Mouse (Mus musculus) frontal cortex, adult (tissue): ENCODE measurements around the gene Has3.
"Not testable (repeated sequence)": the region's sequence is repeated elsewhere in the genome, so short reads cannot be mapped to it uniquely, and the experiment has no call there.

Source experiments
- ATAC-seq: cut with Nextera tagmentation; 2 replicates; pipeline ENCODE4 v1.9.2; 2017; ENCODE audit warnings: mild to moderate bottlenecking, moderate library complexity, mixed read lengths; ENCODE audit not compliant: low TSS enrichment

Gene Has3

GRCm38 (mm10) chr8:106887336-106888189 lies 17.5 kb downstream of the Has3 start:
- peak; percentile 91 for ATAC-seq

DNA sequence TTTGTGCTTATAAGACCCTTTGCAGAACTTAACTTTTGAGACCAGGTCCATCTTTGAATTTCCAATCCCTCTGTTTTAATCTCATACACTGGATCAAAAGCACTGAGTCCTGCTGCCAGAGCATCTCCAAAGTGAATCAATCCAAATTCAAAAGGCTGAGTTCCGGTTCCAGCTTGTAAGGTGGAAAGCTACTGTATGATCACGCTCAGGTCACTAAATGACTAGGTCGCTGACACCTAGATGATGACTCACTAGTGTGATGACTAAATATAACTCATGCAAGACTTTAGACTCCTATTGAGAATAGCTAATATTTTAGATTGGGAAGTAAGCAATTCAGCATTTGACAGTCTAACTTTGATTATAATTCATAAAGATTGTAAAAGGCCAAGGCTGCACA lies 18.8 kb downstream of the Has3 start:
- no peak for ATAC-seq

DNA sequence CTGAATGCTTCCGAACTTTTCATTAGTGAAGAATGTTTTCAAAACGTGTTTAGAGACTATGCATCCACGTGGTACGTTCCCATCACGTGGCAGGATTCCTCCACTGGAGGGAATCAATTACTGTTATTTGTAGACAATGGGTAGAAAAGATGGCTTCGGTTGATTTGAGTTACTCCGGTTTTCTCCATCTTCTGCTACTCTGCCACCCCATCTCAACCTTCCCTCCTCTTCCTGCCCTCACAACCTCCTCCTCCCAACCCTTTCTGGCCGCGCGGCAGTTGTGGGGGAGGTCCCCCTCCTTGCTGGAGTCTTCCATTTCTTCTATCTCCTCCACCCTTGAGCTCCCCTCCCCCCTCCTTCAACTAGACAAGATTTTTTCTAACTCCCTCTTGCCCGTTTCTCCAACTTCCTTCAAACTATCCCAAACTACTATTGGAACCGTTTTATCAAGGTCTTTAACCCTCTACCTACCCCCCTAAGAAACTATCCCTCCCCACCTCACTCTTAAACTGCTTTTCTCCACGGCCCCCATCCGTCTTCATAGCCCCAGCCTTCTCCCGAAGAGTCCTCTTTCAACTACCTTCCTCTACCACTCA lies 22.3 kb downstream of the Has3 start:
- ATAC-seq = no peak

DNA sequence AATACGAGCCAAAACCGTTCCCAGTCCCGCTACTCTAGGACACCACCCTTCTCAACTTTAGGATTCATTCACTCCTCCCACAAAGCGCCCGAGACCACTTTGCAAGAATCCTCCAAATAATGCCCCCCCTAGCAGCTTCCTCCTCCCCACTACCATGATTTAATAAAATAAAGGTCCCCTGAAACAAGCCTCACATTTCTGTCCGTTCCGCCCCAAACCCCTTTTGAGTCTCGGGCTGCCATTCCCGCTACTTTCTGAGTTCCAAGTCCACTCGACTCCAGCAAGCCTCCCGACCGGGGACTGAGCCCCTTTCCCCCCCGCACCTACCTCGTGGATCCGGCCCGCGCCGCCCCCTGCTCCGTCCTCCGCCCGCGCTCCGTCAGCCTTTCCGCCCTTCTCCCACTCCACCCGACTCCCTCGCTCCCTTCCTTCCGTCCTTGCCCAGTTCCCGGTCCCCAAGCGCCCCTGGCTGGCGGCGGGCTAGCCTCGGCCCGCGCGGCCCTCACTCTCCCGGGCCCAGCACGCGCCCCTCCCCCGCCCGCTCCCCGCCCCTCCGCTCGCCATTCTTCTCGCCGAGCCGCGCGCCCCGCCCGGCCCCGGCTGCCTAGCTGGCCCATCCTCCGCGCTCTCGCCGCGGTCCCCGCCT lies 22.9 kb downstream of the Has3 start:
- ATAC-seq = peak; percentile 72

DNA sequence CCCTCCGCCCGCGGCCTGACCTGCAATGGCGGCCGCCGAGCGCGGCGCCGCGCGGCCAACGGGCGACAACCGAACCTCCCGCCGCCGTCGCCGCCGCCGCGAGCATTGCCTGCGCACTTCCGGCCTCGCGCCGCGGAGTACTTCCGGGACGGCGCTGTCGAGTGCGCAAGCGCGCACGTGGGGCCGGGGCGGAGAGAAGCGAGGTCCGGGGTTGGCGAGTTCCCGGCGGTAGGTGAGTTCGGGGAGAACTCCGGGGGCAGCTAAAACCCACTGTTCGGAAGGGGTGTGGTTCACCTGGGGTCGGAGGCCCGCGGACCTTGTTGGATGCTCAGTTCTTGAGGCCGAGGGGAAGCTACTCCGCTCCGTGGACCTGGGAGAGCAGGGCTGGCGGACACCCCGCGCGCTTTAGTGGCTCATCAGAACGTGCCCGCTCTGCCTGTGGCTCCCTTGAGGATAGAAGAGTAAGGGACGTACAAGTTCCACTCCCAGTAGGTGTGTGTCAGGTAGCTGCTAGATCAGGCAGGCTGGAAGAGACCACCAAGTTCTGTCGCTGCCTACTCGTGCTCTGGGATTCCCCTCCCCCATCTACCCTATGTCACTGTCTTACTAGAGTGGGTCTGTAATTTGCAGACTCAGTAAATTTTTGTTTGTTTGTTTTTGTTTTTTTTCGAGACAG lies 23.6 kb downstream of the Has3 start, which contains the start of gene Utp4:
Utp4 (plus strand) TSS at position 156 of the 676 bp plus-strand sequence.
- peak; percentile 97 for ATAC-seq

DNA sequence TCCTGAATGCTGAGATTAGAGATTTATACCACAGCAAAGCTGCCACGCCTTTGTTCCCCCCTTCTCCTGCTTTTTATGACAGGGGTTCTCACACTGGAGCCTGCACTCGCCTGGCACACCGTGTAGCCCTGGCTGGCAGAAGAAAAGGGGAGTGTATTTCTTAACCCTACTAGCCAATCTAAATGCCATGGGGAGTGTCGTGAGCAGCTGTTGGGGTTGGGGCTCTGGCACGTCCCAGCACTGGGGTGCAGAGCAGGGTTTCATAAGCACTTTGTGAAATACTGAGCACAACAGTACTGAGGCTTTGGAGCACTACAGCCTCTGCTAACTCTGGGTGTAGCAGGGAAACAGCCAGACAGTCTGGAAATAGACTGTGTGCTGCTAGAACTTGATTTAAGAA lies 29.4 kb downstream of the Has3 start:
- no peak for ATAC-seq

DNA sequence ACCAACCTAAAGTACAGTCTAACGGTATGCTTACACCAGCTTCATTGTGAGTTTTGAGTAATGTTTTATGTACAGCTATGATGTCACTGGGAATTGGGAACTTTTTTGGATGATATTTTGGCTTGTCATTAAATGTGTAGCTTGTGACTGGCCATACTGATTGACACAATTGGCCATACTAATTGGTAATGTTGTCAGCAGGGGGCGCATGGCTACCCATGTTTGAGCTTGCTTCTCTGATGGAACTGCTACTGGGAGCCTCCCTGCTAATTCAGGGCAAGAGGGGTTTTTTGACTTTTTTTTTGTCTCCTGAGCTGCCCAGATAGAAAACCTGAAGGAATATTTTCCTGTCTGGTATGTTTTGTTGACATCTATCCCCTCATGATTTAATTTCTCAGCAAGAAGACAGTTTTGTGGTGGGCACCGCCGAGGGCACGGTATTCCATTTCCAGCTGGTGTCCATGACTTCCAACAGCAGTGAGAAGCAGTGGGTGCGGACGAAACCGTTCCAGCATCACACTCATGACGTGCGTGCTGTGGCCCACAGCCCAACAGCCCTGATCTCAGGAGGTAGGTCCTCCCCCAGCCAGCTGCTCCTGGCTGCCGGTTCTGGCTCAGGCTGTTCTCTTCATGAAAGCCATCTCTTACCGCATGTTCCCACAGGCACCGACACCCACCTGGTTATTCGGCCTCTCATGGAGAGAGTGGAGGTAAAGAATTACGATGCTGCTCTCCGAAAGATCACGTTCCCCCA lies 35.9 kb downstream of the Has3 start:
- peak; percentile 91 for ATAC-seq

DNA sequence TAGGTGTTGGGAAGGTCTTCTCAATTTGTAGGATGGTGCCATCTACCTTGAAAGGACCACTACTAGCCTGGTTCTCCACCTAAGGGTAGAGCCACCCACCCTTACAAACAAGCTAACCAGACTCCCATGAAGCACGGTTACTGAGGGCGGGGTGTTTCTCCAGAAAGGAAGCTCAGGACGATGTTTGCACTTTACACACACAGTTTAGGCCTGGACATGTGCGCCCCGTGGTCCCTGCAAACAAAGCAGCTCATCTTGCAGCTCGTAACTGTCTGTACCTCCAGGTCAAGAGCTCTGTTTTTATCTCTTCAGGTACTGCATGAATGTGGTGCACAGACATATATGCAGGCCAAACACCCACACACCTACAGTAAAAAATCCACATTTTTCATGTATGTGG lies 36.6 kb downstream of the Has3 start:
- peak; percentile 16; the same call in 1 of the 2 replicates for ATAC-seq

DNA sequence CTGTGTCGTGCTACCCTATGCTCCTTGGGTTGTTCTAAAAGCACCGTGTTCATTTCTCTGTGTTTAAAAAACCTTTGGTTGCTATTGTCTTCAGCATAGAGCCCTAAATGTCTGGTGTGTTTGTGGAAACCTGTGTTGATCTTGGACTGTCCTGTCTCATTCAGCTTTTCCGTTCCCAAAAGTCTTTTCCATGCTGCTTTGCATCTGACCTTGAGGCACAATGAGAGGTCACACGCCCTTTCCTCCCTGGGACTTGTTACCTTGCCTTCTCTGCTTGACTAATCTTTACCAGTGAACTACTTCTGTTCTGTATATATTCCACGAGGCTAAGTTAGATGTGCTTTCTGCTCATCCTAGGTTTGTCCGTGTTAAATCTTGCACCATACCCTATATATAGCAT lies 37.4 kb downstream of the Has3 start:
- no peak for ATAC-seq

DNA sequence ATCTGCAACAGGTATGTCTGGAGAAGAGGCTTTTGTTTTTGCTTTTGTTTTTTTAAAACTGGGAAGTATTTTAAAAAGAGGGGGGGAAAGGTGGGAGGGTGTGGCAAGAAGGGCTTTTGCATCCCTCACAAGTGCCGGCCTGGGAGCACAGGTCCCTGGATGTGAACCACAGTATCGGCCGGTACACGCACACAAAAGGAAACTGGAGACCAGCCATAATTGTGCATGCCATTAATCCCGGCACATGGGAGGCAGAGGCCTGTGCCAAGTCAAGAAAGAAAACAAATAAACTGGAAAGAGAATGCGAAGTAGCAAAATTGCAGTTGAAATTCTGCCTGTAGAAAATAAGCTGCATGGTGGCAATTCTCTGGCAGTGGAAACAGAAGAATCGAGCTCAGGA lies 38.2 kb downstream of the Has3 start:
- no peak for ATAC-seq

DNA sequence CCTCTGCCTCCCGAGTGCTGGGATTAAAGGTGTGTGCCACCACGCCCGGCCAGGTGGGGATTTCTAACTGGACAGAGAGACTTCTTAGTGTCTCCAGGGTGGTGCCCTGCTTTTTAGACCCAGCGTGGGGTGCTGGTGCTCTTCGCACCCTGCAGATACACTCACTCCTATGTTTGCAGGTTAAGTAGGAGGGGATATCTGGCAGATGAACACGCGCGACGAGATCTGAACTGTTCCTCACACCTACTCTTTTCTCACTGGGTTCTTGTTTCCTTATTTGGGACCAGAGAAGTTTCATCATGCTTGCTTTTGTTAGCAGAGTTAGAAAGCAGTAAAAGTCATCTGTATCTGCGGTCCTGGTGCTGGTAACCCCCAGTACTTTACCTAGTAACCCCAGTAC lies 43.6 kb downstream of the Has3 start:
- peak; percentile 88 for ATAC-seq

DNA sequence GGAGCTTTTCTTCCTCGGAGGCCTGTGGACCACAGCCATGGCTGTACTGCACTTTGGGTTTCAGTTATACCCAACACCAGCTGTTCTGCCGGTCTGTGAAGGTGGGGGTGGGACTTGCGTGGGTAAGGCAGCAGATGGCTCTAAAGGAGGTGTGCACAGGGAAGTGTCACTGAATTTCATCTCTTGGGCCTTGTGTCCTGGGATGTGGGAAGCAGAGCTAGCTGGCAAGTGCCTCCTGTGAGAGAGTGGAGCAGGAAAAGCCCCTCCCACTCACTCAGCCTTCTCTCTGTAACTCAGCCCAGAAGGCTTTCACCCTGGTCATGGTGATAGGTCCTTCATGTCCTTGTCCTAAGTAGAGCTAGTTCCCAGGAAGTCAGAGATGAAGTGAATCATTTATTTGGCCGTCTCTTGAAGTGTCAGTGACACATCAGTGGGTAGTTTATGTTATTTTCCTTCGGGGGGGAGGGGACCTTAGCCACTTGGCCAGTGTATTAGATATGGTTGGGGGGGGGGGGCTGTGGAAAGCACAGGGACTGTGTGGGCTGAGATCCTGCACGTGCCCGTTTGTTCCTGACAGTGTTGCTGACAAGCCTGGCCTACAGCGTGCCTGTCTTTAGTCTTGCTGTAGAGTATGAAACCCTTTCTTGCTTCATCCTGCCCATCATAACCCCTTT lies 49.8 kb downstream of the Has3 start:
- peak; percentile 91 for ATAC-seq

DNA sequence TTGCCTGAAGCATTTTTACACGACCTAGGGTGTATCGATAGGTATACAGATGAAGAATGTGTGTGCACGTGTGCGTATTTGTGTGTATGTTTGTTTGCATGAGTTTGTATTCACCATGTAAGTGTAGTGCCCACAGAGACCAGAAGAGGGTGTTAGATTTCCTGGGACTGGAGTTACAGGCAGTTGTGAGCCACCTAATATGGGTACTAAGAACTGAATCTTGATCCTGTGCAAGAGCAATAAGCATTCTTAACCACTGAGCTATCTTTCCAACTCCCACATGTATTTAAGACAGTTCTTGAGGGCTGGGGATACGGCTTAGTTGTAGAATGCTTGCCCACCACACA lies 50.3 kb downstream of the Has3 start:
- no peak for ATAC-seq

DNA sequence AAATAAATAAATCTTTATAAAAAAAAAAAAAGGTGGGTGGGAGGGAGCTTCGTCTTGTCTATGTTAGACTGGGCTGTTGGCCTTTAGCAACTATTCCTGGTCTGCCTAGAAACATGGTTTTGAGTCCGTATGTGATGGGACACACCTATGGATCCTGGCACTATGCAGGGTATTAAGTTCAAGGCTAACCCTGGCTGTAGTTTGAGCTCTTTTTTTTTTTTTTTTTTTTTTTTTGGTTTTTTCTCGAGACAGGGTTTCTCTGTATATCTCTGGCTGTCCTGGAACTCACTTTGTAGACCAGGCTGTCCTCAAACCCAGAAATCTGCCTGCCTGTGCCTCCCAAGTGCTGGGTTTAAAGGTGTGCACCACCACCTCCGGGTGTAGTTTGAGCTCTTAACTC lies 54.0 kb downstream of the Has3 start:
- no peak for ATAC-seq

DNA sequence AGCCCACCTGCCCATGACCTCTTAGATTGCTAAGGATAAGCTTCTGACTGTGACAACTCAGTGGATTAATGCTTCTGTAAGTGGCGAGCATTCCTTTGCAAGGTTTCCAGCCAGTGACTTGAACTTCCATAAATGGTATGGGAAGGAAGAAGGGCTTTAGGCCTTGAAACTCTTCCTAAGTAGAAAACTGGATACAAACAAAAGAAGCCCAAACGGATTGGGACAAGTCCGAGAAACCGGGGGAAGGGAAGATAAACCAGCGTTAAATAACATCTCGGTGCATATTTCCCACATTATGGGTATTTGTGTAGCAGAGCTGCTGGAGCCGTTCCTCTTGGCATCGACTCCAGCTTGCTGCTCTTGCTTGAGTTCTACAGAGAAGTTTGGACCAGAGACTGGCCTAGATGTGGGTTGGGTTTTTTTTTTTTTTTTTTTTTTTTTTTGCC lies 54.9 kb downstream of the Has3 start:
- ATAC-seq = peak; percentile 91

- ATAC-seq = no peak
These were observed 55.4 kb downstream of the Has3 start for GRCm38 (mm10) chr8:106925446-106925845.

DNA sequence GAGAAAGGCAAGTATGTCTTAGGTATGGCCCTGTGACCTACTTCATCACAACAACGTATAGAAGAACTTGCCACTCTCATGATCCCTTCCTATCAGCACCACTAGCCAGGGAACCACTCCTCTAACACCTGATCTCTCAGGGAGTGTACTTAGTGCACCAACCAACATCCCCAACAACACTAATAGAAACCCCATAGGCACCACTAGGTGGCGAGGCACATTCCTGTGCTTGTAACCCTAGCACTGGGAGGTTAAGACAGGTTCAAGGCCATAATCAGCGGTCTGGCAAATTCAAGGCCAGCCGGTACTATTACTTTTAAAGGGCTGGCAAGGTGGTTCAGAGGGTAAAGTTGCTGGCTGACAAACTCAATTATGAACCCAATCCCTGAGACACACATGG lies 57.2 kb downstream of the Has3 start:
- ATAC-seq = no peak

- not testable (repeated sequence) for ATAC-seq
These were observed 58.1 kb downstream of the Has3 start for GRCm38 (mm10) chr8:106928182-106928581.

GRCm38 (mm10) chr8:106929155-106929913 lies 59.3 kb downstream of the Has3 start:
- no peak for ATAC-seq

DNA sequence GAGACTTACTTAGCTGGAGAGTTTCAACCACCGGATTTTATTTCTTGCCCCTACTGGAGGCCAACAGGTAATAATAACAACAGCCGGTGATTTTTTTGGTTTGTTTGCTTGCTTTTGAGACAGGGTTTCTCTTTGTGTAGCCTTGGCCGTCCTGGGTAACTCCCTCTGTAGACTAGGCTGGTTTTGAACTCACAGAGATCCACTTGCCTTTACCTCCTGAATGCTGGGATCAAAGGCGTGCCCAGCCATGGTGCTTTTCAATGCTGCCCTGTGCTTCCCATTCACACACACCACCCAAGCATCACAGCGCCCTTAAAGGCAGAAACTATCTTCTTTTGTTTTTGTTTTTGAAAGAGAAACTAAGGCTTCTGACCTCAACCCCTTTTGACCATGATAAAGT lies 59.9 kb downstream of the Has3 start:
- ATAC-seq = no peak
